Mouse (Mus musculus) kidney, postnatal 0 days (tissue): ENCODE measurements around the gene Pih1d1. TPM values are rescaled to one million over a fixed set of nuclear protein-coding genes. Genes with fewer than 3 reads are reported as not detected.
A peak's percentile ranks its signal among the peaks of the same experiment; 100 is the strongest.
"Not testable (repeated sequence)": the region's sequence is repeated elsewhere in the genome, so short reads cannot be mapped to it uniquely, and the experiment has no call there.

Source experiments
- ATAC-seq: fragments of 200-750 bp; cut with Nextera tagmentation; replicated peaks from 2 replicates; pipeline ENCODE4 v1.8.0; 2017; ENCODE audit warnings: low read depth, moderate number of reproducible peaks, moderate TSS enrichment, moderate library complexity; ENCODE audit not compliant: low FRiP score
- DNase-seq: peaks from one replicate; pipeline ENCODE4 v3.0.0-alpha.2; 2016; ENCODE audit warnings: low spot score
- H3K27ac ChIP-seq: fragments of 300-500 bp; sonication (generic); 2 replicates; pipeline ENCODE4 v1.5.1; 2014; ENCODE audit warnings: mild to moderate bottlenecking
- H3K27me3 ChIP-seq: fragments of 300-500 bp; sonication (generic); 2 replicates; pipeline ENCODE4 v1.6.1; 2014; ENCODE audit warnings: low read length, mixed read lengths; ENCODE audit not compliant: insufficient read depth
- H3K36me3 ChIP-seq: fragments of 300-500 bp; sonication (generic); 2 replicates; pipeline ENCODE4 v1.6.1; 2014; ENCODE audit warnings: low read length, mixed read lengths; ENCODE audit not compliant: insufficient read depth
- H3K4me1 ChIP-seq: fragments of 300-500 bp; sonication (generic); replicated peaks from 2 replicates; pipeline ENCODE4 v1.6.1; 2014; ENCODE audit warnings: antibody characterized with exemption, low read length, mixed read lengths; ENCODE audit not compliant: insufficient read depth
- H3K4me2 ChIP-seq: fragments of 300-500 bp; sonication (generic); 2 replicates; pipeline ENCODE4 v1.6.1; 2014; ENCODE audit warnings: mild to moderate bottlenecking, low read length, moderate library complexity, mixed read lengths
- H3K4me3 ChIP-seq: fragments of 300-500 bp; sonication (generic); replicated peaks from 2 replicates; pipeline ENCODE4 v1.5.1; 2014; ENCODE audit warnings: low read depth, low read length
- H3K9ac ChIP-seq: fragments of 300-500 bp; sonication (generic); 2 replicates; pipeline ENCODE4 v1.6.1; 2014; ENCODE audit warnings: low read depth, low read length
- H3K9me3 ChIP-seq: fragments of 300-500 bp; sonication (generic); replicated peaks from 2 replicates; pipeline ENCODE4 v1.6.1; 2016; ENCODE audit warnings: low read length, inconsistent platforms, mixed read lengths
- CTCF ChIP-seq: IDR thresholded peaks from 2 replicates; pipeline ENCODE4 v1.5.1; 2016; ENCODE audit warnings: antibody characterized with exemption, low read depth, mild to moderate bottlenecking, moderate library complexity
- WGBS: fragments of 180-500 bp; shearing (Covaris S2); extraction: QIAGEN DNeasy Blood & Tissue Kit; methylation state at CpG from one replicate; pipeline ENCODE4 v1.1.7; 2014; 5-methylcytosine and 5-hydroxymethylcytosine counted together
- polyA plus RNA-seq: library from polyadenylated mRNA; unstranded; fragments of >200 nt; fragmentation: Nextera tagmentation; extraction: Ambion mirVana; gene quantifications from 2 replicates; pipeline ENCODE4 v1.2.1, GENCODE M21; 2015

Gene Pih1d1
- polyA plus RNA-seq = 81.3 and 88.6 TPM in 2 replicates

DNA sequence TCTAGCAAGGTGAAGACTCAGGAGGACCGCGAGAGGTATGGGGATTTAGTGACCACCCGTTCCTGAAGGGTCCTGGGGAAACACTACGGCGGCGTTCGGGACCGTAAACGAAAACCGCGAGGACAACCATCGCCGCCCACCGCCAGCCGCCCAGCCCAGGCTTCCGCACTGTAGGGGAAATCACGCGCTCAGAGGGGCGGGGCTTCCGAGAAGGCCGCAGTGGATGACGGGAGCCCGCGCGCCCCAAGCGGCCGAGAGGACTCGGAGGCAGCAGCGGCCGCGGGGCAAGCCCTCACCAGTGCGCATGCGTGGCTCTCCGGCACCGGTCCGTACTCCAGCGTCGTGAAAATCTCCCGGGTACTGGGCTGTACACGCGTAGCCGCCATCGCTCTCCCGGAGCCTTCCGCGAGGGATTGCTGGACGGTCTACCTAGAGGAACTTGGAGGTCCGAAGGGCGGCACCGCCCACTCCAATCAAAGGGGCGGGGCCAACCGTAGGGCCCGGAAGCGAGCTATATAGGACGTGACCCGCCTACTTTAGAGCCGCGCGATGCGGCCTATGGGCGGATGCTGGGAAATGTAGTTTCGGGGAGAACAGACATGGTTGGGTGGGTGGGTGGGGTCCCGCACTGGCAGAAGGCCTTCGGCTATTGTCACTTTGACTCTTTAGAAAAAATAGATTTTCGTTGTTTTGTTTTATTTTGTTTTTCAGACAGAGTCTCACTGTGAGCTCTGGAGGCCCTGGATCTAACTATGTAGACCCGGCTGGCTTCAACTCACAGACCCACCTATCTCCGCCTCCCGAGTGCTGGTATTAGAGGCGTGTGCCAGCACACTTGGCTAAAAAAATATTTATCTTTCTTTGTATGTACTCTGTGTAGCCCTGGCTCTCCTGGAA, at the start of gene Pih1d1, which contains the start of gene Aldh16a1:
Gene Pih1d1, plus strand, starts transcription at position 208 of the 897 bp plus-strand sequence.
Gene Aldh16a1, minus strand, starts transcription at position 489 of the 897 bp plus-strand sequence.
- TF ChIP-seq CTCF = peak; percentile 70
- H3K27ac ChIP-seq = peak within 1 kb of the TSS; percentile 93
- peak; percentile 97 for DNase-seq
- peak within 1 kb of the TSS; percentile 48 for H3K4me3 ChIP-seq
- peaks cover 7% of the 10 kb centered on the region for H3K4me1 ChIP-seq
- H3K9me3 ChIP-seq = no peaks in the 10 kb centered on the region
- 3% methylated on average over 69 of the region's 69 CpGs for WGBS
- peak; percentile 92 for ATAC-seq
- H3K9ac ChIP-seq = peak within 1 kb of the TSS; percentile 66
- H3K36me3 ChIP-seq = peaks cover 10% of the 10 kb centered on the region; the same call in 1 of the 2 replicates
- peak within 1 kb of the TSS; percentile 73 for H3K4me2 ChIP-seq
- no peaks in the 10 kb centered on the region for H3K27me3 ChIP-seq

- no peaks in the 10 kb centered on the region for H3K36me3 ChIP-seq
- TF ChIP-seq CTCF = no peak
- 74% methylated on average over 5 of the region's 5 CpGs for WGBS
- no peak for ATAC-seq
- no peaks in the 10 kb centered on the region for H3K9me3 ChIP-seq
- H3K4me2 ChIP-seq = no peak overlapping the region
- no peak overlapping the region for H3K27ac ChIP-seq
- no peaks in the 10 kb centered on the region for H3K27me3 ChIP-seq
- H3K4me3 ChIP-seq = no peak overlapping the region
- H3K4me1 ChIP-seq = peaks cover 23% of the 10 kb centered on the region
- H3K9ac ChIP-seq = no peak overlapping the region
- no peak for DNase-seq
These were observed 49.2 kb upstream of the Pih1d1 start for GRCm38 (mm10) chr7:45104941-45105340.

- H3K27ac ChIP-seq = no peak overlapping the region
- no peak overlapping the region for H3K4me2 ChIP-seq
- H3K27me3 ChIP-seq = no peaks in the 10 kb centered on the region
- DNase-seq (no peak), ATAC-seq (no peak)
- H3K9ac ChIP-seq = no peak overlapping the region
- H3K36me3 ChIP-seq = no peaks in the 10 kb centered on the region
- WGBS = 53% methylated on average over 8 of the region's 8 CpGs
- no peaks in the 10 kb centered on the region for H3K9me3 ChIP-seq
- H3K4me1 ChIP-seq = peaks cover 23% of the 10 kb centered on the region
- H3K4me3 ChIP-seq = no peak overlapping the region
- TF ChIP-seq CTCF = no peak
These were observed 48.6 kb upstream of the Pih1d1 start for GRCm38 (mm10) chr7:45105491-45105890.

DNA sequence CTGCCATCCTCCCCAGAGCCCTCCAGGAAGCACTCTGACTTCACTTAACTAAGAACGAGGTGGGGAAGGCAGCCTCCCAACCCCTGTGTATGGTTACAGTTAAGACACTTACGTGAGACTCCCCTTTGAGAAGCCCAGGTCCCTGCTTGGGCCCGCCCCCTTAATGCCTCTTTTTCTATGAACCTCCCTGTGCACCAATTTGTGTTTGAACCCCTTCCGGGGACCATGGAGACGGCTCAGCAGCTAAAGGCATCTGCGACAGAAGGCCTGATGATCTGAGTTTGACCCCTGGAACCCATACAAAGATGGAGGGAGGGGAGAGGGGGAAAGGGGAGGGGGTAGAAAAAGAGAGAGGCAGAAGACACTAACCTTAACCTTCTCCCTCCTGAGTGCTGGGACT, 47.7 kb upstream of the Pih1d1 start:
- Histone ChIP-seq H3K9me3 (no peaks in the 10 kb centered on the region), H3K27me3 (no peaks in the 10 kb centered on the region), H3K36me3 (no peaks in the 10 kb centered on the region), H3K27ac (no peak overlapping the region), H3K4me3 (no peak overlapping the region), H3K4me1 (peaks cover 23% of the 10 kb centered on the region), H3K9ac (no peak overlapping the region), H3K4me2 (no peak overlapping the region)
- WGBS = 72% methylated on average over 6 of the region's 6 CpGs
- no peak for TF ChIP-seq CTCF
- ATAC-seq = no peak
- DNase-seq = no peak

- TF ChIP-seq CTCF = no peak
- 64% methylated on average over 5 of the region's 5 CpGs for WGBS
These were observed 47.0 kb upstream of the Pih1d1 start for GRCm38 (mm10) chr7:45107052-45107645.

GRCm38 (mm10) chr7:45110089-45110488, 44.0 kb upstream of the Pih1d1 start:
- H3K27me3 ChIP-seq, DNase-seq, H3K9ac ChIP-seq, ATAC-seq, H3K9me3 ChIP-seq, H3K4me3 ChIP-seq, H3K27ac ChIP-seq, H3K4me1 ChIP-seq, H3K4me2 ChIP-seq, H3K36me3 ChIP-seq: not testable (repeated sequence)
- 78% methylated on average over 4 of the region's 4 CpGs for WGBS

More at GRCm38 (mm10) chr7:45107052-45107645, 47.0 kb upstream of the Pih1d1 start:
- Histone ChIP-seq H3K36me3 (no peaks in the 10 kb centered on the region), H3K27ac (no peak overlapping the region), H3K9me3 (no peaks in the 10 kb centered on the region), H3K4me1 (peaks cover 19% of the 10 kb centered on the region), H3K9ac (no peak overlapping the region), H3K27me3 (no peaks in the 10 kb centered on the region), H3K4me2 (no peak overlapping the region), H3K4me3 (no peak overlapping the region)
- no peak for ATAC-seq
- DNase-seq = no peak
